Mouse (Mus musculus) left cerebral cortex, postnatal 10 days (tissue): ENCODE results near the gene Bmpr2. TPM values are rescaled to one million over a fixed set of nuclear protein-coding genes. Genes with fewer than 3 reads are reported as not detected.
A peak's percentile ranks its signal among the peaks of the same experiment; 100 is the strongest.
"Not testable (repeated sequence)": the region's sequence is repeated elsewhere in the genome, so short reads cannot be mapped to it uniquely, and the experiment has no call there.

ENCODE experiments used
- DNase-seq, 2 experiments: peaks; one replicate each; pipeline ENCODE4 v3.0.0; 2021 to 2022; ENCODE audit warnings: low spot score in 2 of 2, mixed read lengths in 1 of 2; ENCODE audit errors: extremely low spot score in 1 of 2
- intact Hi-C: fragments of 180-260 bp; cut with DNase I; formaldehyde crosslinking; loops from one replicate; pipeline ENCODE4 v1.15.1; 2025
- total RNA-seq, 2 experiments: library from RNA; stranded (reverse); gene quantifications; 2 replicates each; pipeline ENCODE4 v1.2.3; 2021

The Bmpr2 gene
- total RNA-seq = 100 to 1,000 TPM; 106 to 114 TPM

- DNase-seq = peak; percentile 74 to 95
- intact Hi-C loops = loop anchor here (10.0 kb wide), 1 partner anchor 72 kb away; no protein-coding TSS in a partner anchor
Observed at GRCm38 (mm10) chr1:59763164-59763768, at the start of gene Bmpr2. Gene Bmpr2 (plus strand): TSS chr1:59763400.

- intact Hi-C loops = no loop called here
- DNase-seq = no peak
Observed at GRCm38 (mm10) chr1:59719900-59720299, 43.3 kb upstream of the Bmpr2 start.

- DNase-seq = peak; percentile 10 to 46
- intact Hi-C loops = no loop called here
Observed at GRCm38 (mm10) chr1:59725661-59726060, 37.5 kb upstream of the Bmpr2 start.

GRCm38 (mm10) chr1:59730106-59730505, 33.1 kb upstream of the Bmpr2 start:
- peak in 1 of 2 experiments; percentile 69 for DNase-seq
- intact Hi-C loops = no loop called here

GRCm38 (mm10) chr1:59730737-59731136, 32.5 kb upstream of the Bmpr2 start:
- no peak for DNase-seq
- intact Hi-C loops = no loop called here

- intact Hi-C loops = no loop called here
- peak in 1 of 2 experiments; percentile 13 for DNase-seq
Observed at GRCm38 (mm10) chr1:59734076-59734475, 29.1 kb upstream of the Bmpr2 start.

- DNase-seq = no peak
- intact Hi-C loops = no loop called here
Observed at GRCm38 (mm10) chr1:59738768-59739414, 24.3 kb upstream of the Bmpr2 start.

- no peak for DNase-seq
- intact Hi-C loops = no loop called here
Observed at GRCm38 (mm10) chr1:59739577-59740354, 23.4 kb upstream of the Bmpr2 start.

GRCm38 (mm10) chr1:59749047-59749446, 14.2 kb upstream of the Bmpr2 start:
- intact Hi-C loops = no loop called here

GRCm38 (mm10) chr1:59749724-59750123, 13.5 kb upstream of the Bmpr2 start:
- DNase-seq, intact Hi-C loops: not testable (repeated sequence)

More at GRCm38 (mm10) chr1:59749047-59749446, 14.2 kb upstream of the Bmpr2 start:
- DNase-seq = no peak

- intact Hi-C loops = no loop called here
- no peak for DNase-seq
Observed at GRCm38 (mm10) chr1:59755298-59755697, 7.9 kb upstream of the Bmpr2 start.

- no peak for DNase-seq
- intact Hi-C loops = no loop called here
Observed at GRCm38 (mm10) chr1:59758325-59758724, 4.9 kb upstream of the Bmpr2 start.

GRCm38 (mm10) chr1:59762208-59762607, 992 bp upstream of the Bmpr2 start:
- DNase-seq = peak; percentile 36 to 43
- intact Hi-C loops = loop anchor here (10.0 kb wide), 1 partner anchor 73 kb away; no protein-coding TSS in a partner anchor

GRCm38 (mm10) chr1:59762651-59763163, 493 bp upstream of the Bmpr2 start:
- DNase-seq = peak; percentile 47 to 77
- intact Hi-C loops = loop anchor here (10.0 kb wide), 1 partner anchor 72 kb away; no protein-coding TSS in a partner anchor

GRCm38 (mm10) chr1:59763781-59764251, 616 bp downstream of the Bmpr2 start:
- peak in 1 of 2 experiments; percentile 40 for DNase-seq
- intact Hi-C loops = loop anchor here (10.0 kb wide), 1 partner anchor 71 kb away; no protein-coding TSS in a partner anchor

- intact Hi-C loops = loop anchor here (10.0 kb wide), 1 partner anchor 70 kb away; no protein-coding TSS in a partner anchor
Observed at GRCm38 (mm10) chr1:59764407-59764971, 1.3 kb downstream of the Bmpr2 start.

GRCm38 (mm10) chr1:59765279-59765678, 2.1 kb downstream of the Bmpr2 start:
- intact Hi-C loops = loop anchor here (10.0 kb wide), 1 partner anchor 70 kb away; no protein-coding TSS in a partner anchor
- no peak for DNase-seq

More at GRCm38 (mm10) chr1:59764407-59764971, 1.3 kb downstream of the Bmpr2 start:
- peak; percentile 15 to 67 for DNase-seq

- no peak for DNase-seq
- intact Hi-C loops = loop anchor here (10.0 kb wide), 1 partner anchor 68 kb away; no protein-coding TSS in a partner anchor
Observed at GRCm38 (mm10) chr1:59766626-59767025, 3.4 kb downstream of the Bmpr2 start.
